Mouse (Mus musculus) right cerebral cortex, postnatal 36 days (tissue): Measurements from ENCODE around the gene M1ap.

ENCODE experiments used
- DNase-seq, 2 experiments: peaks; one replicate each; pipeline ENCODE4 v3.0.0; 2022; ENCODE audit warnings: low spot score in 2 of 2, mixed read lengths in 1 of 2

Gene M1ap

GRCm38 (mm10) chr6:83006114-83006513 is 59.4 kb downstream of the M1ap start:
- DNase-seq, result no peak

GRCm38 (mm10) chr6:83008659-83009058 is 62.0 kb downstream of the M1ap start:
- DNase-seq, result no peak

GRCm38 (mm10) chr6:83010010-83010409 is 63.3 kb downstream of the M1ap start:
- no peak for DNase-seq

GRCm38 (mm10) chr6:83011255-83011654 is 64.6 kb downstream of the M1ap start:
- DNase-seq, result no peak

GRCm38 (mm10) chr6:83011756-83012155 is 65.1 kb downstream of the M1ap start:
- no peak for DNase-seq

GRCm38 (mm10) chr6:83013444-83013843 is 66.7 kb downstream of the M1ap start:
- DNase-seq, result no peak

- DNase-seq, result no peak
These were observed 68.1 kb downstream of the M1ap start for GRCm38 (mm10) chr6:83014482-83015466.

- no peak for DNase-seq
These were observed 69.0 kb downstream of the M1ap start for GRCm38 (mm10) chr6:83015749-83016148.

- no peak for DNase-seq
These were observed 70.5 kb downstream of the M1ap start for GRCm38 (mm10) chr6:83017190-83017589.

- DNase-seq, result no peak
These were observed 72.3 kb downstream of the M1ap start for GRCm38 (mm10) chr6:83019044-83019443.

GRCm38 (mm10) chr6:83020121-83020520 is 73.4 kb downstream of the M1ap start:
- no peak for DNase-seq

GRCm38 (mm10) chr6:83020836-83021593 is 74.3 kb downstream of the M1ap start:
- DNase-seq, result no peak

GRCm38 (mm10) chr6:83023008-83023407 is 76.3 kb downstream of the M1ap start:
- DNase-seq, result no peak

GRCm38 (mm10) chr6:83023786-83024185 is 77.1 kb downstream of the M1ap start:
- DNase-seq, result no peak

GRCm38 (mm10) chr6:83024421-83024820 is 77.7 kb downstream of the M1ap start:
- DNase-seq, result no peak

GRCm38 (mm10) chr6:83025221-83025620 is 78.5 kb downstream of the M1ap start:
- DNase-seq, result no peak

- no peak for DNase-seq
These were observed 80.6 kb downstream of the M1ap start for GRCm38 (mm10) chr6:83027293-83027692.

GRCm38 (mm10) chr6:83027706-83028105 is 81.0 kb downstream of the M1ap start:
- no peak for DNase-seq

GRCm38 (mm10) chr6:83029777-83030176 is 83.1 kb downstream of the M1ap start:
- DNase-seq, result no peak

- DNase-seq, result no peak
These were observed 84.4 kb downstream of the M1ap start for GRCm38 (mm10) chr6:83031111-83031510.

GRCm38 (mm10) chr6:83031921-83032590 is 85.4 kb downstream of the M1ap start:
- DNase-seq, result no peak

GRCm38 (mm10) chr6:83032769-83033191 is 86.1 kb downstream of the M1ap start:
- no peak for DNase-seq
